Mouse (Mus musculus) right cerebral cortex, postnatal 4 days (tissue): ENCODE data around the gene Scgb2b15.
"Not testable (repeated sequence)": the region's sequence is repeated elsewhere in the genome, so short reads cannot be mapped to it uniquely, and the experiment has no call there.

Experiments used
- DNase-seq: peaks from one replicate; pipeline ENCODE4 v3.0.0-alpha.2; 2022

Scgb2b15 gene

GRCm38 (mm10) chr7:32829562-32829961, at the start of gene Scgb2b15:
Scgb2b15 (minus strand) TSS chr7:32829662.
- not testable (repeated sequence) for DNase-seq

GRCm38 (mm10) chr7:32836254-32836653, 6.8 kb upstream of the Scgb2b15 start, which contains the start of gene Scgb1b15:
Scgb1b15 (plus strand) TSS chr7:32836554.
- DNase-seq = not testable (repeated sequence)
